Mouse (Mus musculus) cortical plate, adult 2 months (tissue): Measurements from ENCODE around the gene Phyh. TPM values are rescaled to one million over a fixed set of nuclear protein-coding genes. Genes with fewer than 3 reads are reported as not detected.

ENCODE experiments used
- H3K27ac ChIP-seq: fragments of 200-500 bp; 2 replicates; pipeline ENCODE4 v1.5.1; 2012; ENCODE audit warnings: low read length, control low read depth, inconsistent platforms; ENCODE audit not compliant: insufficient read depth
- H3K4me1 ChIP-seq: fragments of 200-500 bp; 2 replicates; pipeline ENCODE4 v1.6.1; 2011; ENCODE audit warnings: low read length; ENCODE audit not compliant: control insufficient read depth, insufficient read depth
- H3K4me3 ChIP-seq: fragments of 200-500 bp; 2 replicates; pipeline ENCODE4 v1.5.1; 2011; ENCODE audit warnings: mild to moderate bottlenecking, low read length, control low read depth; ENCODE audit not compliant: insufficient read depth
- CTCF ChIP-seq: fragments of 200-500 bp; IDR thresholded peaks from 2 replicates; pipeline ENCODE4 v1.5.1; 2011; ENCODE audit warnings: mild to moderate bottlenecking, control low read depth, low read length; ENCODE audit not compliant: insufficient read depth; ENCODE audit errors: extremely low read depth
- POLR2A ChIP-seq: fragments of 200-500 bp; IDR thresholded peaks from 2 replicates; pipeline ENCODE4 v1.6.1; 2011; ENCODE audit warnings: mild to moderate bottlenecking, low read length, control low read depth; ENCODE audit not compliant: insufficient read depth; ENCODE audit errors: extremely low read depth
- polyA plus RNA-seq: library from polyadenylated mRNA; depleted of rRNA; stranded (reverse); fragments of >200 nt; gene quantifications from 2 replicates; pipeline ENCODE4 v1.2.3, GENCODE M21; 2012

Gene Phyh
- polyA plus RNA-seq, 1 experiment, result 133 TPM

DNA sequence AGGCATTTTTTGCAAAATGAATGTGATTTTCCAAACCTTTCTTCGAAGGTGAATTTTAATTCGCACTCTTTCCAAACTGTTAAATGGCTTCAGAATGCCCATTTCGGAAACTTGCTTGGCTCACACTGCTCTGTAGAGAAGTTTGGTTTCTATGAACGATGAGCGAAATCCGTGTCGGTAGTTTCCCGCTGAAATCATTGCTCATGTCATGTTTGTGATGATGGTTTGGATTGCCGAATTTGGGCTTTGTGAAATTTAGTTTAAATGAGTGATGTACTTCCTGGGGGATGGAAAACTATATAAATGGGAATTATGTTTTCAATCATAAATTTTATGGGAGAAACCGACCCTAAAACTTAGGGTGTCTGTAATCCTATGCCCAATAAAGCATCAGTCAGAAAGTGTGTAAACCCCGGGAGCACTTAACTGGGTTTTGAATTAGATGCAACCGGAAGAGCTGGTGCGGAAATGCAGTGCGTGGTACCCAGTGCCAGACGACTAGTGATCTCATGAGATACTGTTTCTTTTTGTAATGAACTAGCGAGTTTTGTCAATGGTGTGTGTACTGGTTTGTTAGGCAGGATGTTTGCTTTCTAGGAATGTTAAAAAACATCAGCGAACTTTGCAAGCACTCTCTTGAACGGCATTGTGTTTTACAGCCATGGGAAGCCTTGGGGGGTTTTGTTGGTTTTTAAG, 35.7 kb upstream of the Phyh start:
- Histone ChIP-seq H3K4me1 (peaks cover 4% of the 10 kb centered on the region), H3K27ac (no peak overlapping the region), H3K4me3 (peak overlapping the region; percentile 84; the same call in 1 of the 2 replicates)
- TF ChIP-seq POLR2A (no peak), CTCF (no peak)

DNA sequence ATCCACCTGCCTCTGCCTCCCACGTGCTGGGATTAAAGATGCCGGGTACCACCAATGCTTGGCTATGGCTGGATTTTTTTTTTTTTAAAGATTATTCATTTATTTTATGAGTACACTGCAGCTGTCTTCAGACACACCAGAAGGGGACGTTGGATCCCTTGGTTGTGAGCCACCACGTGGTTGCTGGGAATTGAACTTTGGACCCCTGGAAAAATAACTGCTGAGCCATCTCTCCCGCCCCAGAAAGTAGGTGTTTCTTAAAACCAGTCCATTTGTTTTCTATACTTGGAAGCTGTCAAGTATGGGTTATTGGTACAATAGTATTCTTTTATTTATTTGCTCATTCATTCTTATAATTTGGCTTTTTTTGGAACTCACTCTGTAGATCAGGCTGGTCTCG, 31.9 kb upstream of the Phyh start:
- Histone ChIP-seq H3K27ac (no peak overlapping the region), H3K4me3 (no peak overlapping the region), H3K4me1 (peaks cover 5% of the 10 kb centered on the region)
- TF ChIP-seq CTCF (no peak), POLR2A (no peak)

DNA sequence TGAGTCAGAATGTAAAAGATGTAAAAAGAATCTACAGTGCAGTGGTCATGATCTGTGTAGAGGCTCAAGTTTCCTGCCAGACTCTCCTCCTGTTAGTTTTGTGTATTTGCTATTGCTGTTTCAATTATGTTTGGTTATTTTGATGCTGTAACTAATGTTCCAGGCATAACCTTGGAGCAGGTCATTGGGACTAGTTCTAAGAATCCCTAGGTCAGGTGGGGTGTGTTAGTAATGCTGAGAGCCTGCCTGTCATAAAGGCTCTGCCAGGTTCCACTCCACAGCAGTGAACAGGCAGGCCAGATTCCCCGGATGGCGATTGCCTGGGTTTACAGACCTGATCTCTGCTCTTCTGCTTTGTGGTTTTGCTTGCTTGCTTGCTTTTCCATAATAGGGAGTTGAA, 23.2 kb upstream of the Phyh start:
- Histone ChIP-seq H3K4me1 (no peaks in the 10 kb centered on the region), H3K4me3 (no peak overlapping the region), H3K27ac (no peak overlapping the region)
- TF ChIP-seq POLR2A, result no peak
- no peak for TF ChIP-seq CTCF

DNA sequence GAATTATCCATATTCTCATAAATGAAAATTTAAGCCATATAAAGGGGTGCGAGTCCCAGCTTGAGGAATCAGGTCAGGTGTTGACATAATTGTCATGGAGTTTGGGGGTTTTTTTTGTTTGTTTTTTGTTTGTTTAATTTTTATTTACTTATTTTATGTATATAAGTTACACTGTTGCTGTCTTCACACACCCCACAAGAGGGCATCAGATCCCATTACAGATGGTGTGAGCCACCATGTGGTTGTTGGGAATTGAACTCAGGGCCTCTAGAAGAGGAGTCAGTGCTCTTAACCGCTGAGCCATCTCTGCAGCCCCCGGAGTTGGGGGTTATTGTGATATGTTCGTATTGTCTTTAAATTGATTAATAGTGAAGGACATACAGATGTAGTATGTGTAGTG, 21.8 kb upstream of the Phyh start:
- Histone ChIP-seq H3K27ac (no peak overlapping the region), H3K4me3 (no peak overlapping the region), H3K4me1 (no peaks in the 10 kb centered on the region)
- no peak for TF ChIP-seq CTCF
- TF ChIP-seq POLR2A, result no peak

DNA sequence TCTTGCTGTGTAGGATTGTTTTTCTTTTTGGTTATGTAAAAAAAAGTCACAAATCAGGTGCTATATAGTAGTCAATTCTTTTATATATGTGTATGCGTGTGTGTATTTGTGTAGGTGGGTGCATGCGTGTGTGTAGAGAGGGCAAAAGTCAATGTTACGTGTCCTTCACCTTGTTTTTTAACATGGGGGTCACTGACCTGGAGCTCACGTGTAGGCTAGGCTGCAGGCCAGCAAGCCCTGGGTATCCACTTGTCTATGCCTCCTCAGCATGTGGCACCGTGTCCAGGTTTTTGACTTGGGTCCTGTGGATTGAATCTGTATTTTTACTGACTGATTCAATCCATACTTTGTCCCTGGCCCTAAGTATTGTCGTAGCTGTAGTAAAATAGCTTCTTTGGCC, 18.2 kb upstream of the Phyh start:
- Histone ChIP-seq H3K27ac (no peak overlapping the region), H3K4me1 (peaks cover 1% of the 10 kb centered on the region; the same call in 1 of the 2 replicates), H3K4me3 (no peak overlapping the region)
- no peak for TF ChIP-seq POLR2A

DNA sequence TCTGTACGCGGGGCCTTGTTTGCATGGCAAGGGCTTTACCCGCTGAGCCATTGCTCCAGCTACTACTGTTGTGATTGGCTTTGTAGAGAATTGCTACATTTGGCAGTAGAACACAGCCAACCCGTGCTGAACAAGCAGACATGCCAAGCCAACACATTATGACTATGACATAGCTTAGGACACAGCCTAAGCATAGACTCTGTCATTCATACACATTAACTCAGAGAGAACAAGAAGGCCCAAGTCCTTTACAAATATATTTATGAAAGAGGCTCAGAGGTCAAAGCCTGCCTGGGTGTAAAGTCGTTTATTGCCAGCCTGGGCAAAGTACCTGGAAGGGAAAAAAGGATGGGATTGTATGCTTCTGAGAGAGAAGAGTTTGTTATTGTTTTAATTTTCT, 16.5 kb upstream of the Phyh start:
- peaks cover 1% of the 10 kb centered on the region; the same call in 1 of the 2 replicates for H3K4me1 ChIP-seq
- no peak for TF ChIP-seq POLR2A
- no peak for TF ChIP-seq CTCF
- H3K4me3 ChIP-seq, result no peak overlapping the region
- no peak overlapping the region for H3K27ac ChIP-seq

DNA sequence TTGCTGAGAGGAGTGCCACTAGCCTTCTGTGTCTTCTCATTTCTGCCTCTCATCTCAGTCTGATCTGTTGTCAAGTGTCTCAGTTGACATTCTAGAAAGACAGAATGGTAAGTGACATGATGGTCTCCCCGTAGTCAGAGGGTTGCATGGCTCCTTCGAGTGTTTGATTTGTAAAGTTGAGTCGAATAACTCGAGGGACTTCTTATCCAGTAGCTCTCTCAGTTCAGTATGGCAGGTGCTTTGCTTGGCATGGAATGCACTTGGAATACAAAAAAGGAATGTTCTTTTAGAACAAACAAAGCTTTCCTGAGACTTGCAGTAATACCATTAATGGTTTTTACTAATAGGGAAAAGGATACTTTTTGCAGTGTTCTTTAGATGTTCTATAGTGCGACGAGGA, 11.7 kb upstream of the Phyh start:
- TF ChIP-seq CTCF, result no peak
- no peak for TF ChIP-seq POLR2A
- H3K27ac ChIP-seq, result no peak overlapping the region
- H3K4me3 ChIP-seq, result no peak overlapping the region
- peaks cover 1% of the 10 kb centered on the region; the same call in 1 of the 2 replicates for H3K4me1 ChIP-seq

DNA sequence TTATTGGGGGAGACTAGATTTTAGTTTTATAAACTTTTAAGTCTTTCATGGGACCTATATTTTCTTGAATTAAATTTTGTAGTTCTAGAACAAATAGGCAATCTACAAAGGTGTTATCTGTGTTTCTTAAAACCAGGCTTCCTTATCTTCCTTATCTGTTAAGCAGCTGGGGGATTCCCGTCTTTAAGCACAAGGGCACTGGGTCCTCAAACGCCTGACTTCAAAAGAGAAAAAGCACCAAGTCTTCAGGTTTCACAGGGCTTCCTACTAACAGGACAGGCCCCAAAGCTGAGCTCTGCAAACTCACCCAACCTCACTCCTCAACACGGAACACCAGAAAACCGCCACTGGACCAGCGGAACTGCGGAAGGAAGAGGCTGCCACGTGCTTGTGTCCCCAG, 10.9 kb upstream of the Phyh start:
- TF ChIP-seq CTCF (no peak), POLR2A (no peak)
- no peak overlapping the region for H3K4me3 ChIP-seq

DNA sequence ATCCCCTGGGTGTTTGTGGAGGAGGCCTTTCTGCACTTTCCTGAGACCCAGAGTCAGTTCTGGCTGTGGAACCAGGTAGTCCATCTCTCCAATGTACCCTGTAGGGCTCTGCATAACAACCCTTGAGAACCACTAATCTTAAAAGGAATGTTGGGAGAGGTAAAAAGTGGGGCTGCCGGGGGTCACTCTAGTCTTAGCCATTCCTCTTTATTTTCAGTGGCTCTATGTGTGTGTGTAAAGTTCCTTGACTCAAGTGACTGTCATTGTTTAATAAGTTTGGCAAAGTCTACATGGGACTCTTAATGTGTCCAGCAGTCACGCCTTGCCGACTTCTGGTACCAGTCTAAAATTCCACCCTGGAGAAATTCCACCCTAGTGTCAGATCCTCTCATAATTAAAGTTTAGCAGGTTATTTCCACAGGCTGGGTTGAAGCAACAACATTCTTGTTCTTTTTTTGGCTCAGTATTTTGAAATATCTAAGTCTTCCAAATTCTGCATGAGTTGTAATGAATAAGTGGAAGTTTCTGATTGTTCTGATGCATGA, 10.0 kb upstream of the Phyh start:
- Histone ChIP-seq H3K4me3 (no peak overlapping the region), H3K27ac (no peak overlapping the region), H3K4me1 (peaks cover 1% of the 10 kb centered on the region; the same call in 1 of the 2 replicates)
- TF ChIP-seq CTCF, result no peak
- TF ChIP-seq POLR2A, result no peak

More for the DNA sequence above, 10.9 kb upstream of the Phyh start:
- Histone ChIP-seq H3K4me1 (peaks cover 1% of the 10 kb centered on the region; the same call in 1 of the 2 replicates), H3K27ac (no peak overlapping the region)

DNA sequence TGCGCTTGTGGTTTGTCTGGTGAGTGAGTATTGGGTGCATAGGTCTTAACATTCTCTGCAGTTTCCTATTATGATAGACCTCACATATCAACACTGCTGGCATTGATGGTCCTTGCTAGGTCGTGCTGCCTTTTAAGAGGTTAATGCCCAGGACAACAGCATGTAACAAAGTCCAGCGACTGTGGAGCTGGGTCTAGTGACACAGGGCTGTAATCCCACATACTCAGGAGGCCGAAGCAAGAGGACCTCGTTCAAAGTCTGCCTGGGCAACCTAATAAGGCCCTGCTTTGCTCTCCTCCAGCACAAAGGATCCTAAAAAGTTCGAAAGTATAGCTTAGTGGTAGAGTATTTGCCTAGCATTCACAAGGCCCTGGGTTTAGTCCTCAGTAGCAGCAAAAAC, 8.9 kb upstream of the Phyh start:
- Histone ChIP-seq H3K4me3 (no peak overlapping the region), H3K27ac (no peak overlapping the region), H3K4me1 (no peaks in the 10 kb centered on the region; the same call in 1 of the 2 replicates)
- TF ChIP-seq POLR2A, result no peak
- no peak for TF ChIP-seq CTCF
